Mouse (Mus musculus) adrenal gland (tissue): ENCODE measurements around the gene Il1rap.

Experiments
- intact Hi-C: fragments of 180-260 bp; cut with DNase I; formaldehyde crosslinking; loops from one replicate; pipeline ENCODE4 v1.15.1; 2025
- long read RNA-seq, 2 experiments: library from polyadenylated mRNA; unstranded; transcript quantifications; one replicate each; pipeline ENCODE4 v2.0.0; 2020; ENCODE audit warnings: borderline replicate concordance in 1 of 2; ENCODE audit not compliant: insufficient replicate concordance in 1 of 2

Il1rap gene
- long read RNA-seq, experiment 1, full-length matches to known transcripts: 2 of 2 reads
- long read RNA-seq, experiment 1, partial matches to known transcripts: 0 of 2 reads
- long read RNA-seq, experiment 1, other reads (novel, unspliced or antisense): 0 of 2 reads
- long read RNA-seq, experiment 2, partial matches to known transcripts: 0 of 1 reads
- long read RNA-seq, experiment 2, other reads (novel, unspliced or antisense): 1 of 1 reads

DNA sequence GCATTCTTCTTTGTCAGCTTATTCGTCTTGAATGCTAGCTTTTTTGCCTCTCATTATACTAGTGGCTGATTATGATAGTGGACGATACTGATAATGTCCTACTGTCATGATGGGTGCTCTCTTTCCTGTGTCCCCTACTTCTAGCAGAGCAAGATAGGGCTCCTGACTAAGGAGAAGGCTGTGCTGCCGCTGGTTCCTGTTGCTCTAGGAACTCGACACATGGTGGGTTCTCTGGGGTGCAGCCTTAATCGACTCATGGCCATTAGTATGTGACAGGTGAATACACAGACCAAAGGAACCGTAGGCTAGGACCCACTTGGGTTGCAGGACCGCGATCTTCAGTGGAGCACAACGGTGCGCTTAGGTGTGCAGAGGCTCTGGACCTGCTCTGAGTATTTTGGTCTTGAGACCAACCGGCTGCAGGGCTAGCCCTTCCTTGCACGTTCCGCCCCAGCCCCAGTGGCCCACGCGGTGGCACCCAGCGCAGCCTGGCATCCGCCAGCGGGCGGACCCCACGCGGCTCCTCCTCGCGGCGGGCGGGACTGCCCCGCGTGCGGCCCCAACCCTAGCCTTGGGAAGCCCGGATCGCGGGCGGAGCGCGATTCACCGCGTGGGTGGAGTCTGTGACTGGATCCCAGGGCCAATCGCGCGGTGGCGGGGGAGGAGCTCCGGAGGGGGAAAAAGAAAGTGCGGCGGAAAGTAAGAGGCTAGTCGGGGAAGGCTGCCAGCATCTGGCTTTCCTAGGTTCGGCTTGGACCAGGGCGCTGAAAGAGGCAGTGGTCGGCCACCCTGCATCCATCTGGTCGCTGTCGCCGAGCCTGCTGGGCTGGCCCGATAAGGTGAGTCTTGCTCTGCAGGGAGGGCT, at the start of gene Il1rap:
Gene Il1rap, plus strand, starts transcription at position 657 of the 865 bp plus-strand sequence.
- intact Hi-C loops: no loop called here

DNA sequence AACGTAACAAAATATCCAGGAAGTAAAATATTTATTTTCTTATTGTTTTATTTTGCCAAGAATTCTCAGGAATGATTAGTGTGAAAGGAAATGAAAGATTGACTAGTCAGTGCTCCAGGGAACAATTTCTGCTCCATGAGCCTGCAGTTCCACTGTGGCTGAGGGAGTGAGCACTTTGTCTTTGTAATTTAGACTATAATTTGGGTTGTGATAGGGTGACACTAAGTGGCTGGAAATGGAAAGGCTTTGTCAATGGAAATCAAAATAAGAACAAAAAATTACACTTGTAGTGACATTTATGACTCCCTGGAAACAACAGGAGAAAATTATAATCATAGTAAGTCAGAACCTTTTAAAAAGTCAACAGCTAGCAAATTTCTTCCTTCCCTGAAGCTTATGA, 49.2 kb upstream of the Il1rap start:
- intact Hi-C loops: no loop called here

DNA sequence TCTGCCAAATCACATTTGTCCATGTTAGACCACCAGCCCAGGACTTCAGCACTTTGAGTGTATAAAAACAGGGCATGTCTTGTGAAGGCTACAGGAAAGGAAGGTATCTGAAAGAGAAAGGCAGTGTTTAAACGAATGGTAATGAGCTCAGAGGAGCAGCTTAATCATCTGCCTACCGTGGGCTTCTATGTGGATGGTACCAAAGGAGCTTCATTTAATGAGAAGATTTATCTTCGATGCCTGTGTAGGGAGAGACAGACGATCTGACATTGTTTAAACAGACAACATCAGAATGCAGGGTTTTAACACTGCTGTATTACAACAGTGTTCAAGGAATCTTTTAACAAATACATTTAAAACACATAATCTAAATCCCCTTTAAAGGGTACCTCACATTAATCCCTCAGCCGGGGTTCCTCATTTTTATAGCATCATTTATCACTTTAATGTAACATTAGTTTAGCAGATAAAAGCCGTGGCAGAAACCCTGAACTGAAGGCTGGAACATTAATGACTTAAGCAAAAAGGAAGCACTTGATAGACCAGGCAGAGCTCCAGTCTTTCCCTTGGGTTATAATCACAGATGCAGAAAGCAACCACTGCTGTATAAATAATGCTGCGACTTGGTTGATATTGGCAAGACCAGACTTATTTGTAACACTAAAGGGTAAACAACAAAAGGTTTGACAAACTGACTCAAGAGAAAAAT, 35.2 kb upstream of the Il1rap start:
- intact Hi-C loops: no loop called here

DNA sequence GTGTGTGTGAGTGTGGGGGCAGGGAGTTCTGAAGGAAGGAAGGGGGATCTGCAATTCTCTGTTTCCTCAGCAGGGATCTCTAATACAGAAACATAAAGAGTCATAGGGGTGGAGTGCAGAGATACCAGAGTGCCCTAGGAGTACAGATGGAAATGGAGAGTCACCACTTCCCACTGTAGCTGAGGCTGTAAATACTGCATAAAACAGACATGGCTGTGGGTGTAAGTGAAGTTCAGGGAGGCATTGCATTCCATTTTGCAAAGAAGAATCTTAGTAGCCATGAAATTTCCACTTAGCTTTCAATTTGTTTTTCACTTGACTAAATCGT, 34.7 kb upstream of the Il1rap start:
- intact Hi-C loops: no loop called here

DNA sequence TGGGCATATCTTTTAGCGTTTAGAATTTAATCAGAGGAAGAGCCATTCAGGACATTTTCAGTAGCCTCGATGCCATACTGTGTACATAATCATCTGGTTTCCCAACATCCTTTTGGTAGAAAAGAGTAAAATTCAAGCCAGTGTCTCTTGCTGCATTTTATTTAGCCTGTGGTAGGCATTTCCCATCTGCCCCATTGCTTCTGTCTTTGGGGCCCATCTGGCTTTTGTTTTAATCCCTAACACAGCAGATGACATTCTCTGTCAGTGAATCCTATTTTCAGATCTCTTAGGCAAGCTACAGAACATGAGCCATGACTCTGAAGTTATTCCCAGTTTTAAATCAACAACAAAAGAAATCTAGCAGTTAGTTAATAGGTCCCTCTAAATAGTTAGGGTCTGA, 32.3 kb upstream of the Il1rap start:
- intact Hi-C loops: no loop called here

DNA sequence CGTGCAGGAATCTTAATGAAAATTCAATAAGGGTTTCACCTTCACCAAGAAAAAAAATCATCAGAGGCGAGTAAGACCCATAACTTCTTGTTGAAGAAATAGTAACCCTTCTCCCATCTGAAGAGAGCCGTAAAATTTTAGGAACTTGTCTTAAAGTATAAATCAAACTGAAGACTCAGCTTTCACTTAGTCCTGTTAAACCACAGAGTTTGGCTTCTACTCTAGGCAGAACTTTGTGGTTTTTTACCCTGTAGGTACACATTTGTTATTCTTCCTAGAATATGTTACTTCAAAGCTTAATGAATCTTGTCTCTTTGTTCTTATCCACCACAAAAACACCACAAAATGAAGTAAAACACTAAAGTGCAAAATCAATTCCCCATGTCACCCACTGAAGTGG, 29.3 kb upstream of the Il1rap start:
- intact Hi-C loops: loop anchor here (10.0 kb wide), 1 partner anchor 223 kb away; no protein-coding TSS in a partner anchor

DNA sequence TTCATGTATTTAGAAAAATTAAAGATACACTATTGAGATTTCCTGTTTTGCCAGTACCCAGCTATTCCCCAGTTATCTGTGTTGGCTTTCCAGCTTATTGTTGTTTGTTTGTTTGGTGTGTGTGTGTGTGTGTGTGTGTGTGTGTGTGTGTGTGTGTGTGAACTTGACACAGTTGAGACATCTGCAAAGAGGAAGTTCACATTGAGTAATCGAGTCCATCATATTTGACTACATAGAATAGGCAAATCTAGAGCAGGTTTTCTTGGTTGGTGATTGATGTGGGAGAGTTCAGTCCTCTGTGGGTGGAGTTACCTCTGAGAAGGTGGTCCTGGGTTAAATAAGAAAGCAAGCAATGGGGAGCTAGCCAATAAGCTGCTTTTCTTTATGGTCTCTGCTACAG, 22.7 kb upstream of the Il1rap start:
- intact Hi-C loops: loop anchor here (10.0 kb wide), 1 partner anchor 216 kb away; no protein-coding TSS in a partner anchor

DNA sequence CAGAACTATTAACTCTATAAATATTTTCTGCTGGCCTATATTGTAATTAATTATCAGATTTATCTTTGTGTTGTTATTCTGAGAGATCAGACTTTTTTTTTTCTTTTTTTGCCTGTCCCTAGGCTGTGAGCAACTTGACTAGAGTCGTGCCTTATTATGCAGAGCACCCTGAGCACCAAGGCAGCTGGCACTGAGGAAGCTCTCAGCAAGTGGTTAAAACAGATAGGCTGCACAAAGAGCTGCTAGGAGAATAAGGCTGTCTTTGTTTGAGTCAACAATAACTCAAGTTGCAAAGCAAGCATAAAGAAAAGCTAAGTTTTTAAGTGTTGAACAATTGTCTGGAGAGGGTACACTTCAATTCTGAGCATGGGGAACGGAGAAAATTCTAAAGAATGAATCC, 19.8 kb upstream of the Il1rap start:
- intact Hi-C loops: no loop called here

DNA sequence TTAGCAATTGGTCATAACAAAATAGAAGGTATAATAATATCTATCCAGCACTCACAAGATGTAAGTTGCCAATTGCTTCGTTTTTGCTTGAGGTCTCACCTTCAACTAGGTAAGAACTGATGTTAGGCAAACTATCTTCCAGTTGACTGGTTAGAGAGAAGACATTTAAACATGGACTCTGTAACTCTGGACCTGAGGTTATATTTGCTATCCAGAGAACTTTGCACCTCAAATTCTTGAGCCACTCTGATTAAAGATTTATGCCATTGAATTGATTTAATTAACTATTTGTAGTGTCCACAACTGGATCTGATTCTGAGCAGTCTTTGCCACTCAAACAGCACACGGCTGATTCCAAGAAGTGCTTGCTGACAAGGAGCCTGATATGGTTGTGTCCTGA, 18.7 kb upstream of the Il1rap start:
- intact Hi-C loops: no loop called here

DNA sequence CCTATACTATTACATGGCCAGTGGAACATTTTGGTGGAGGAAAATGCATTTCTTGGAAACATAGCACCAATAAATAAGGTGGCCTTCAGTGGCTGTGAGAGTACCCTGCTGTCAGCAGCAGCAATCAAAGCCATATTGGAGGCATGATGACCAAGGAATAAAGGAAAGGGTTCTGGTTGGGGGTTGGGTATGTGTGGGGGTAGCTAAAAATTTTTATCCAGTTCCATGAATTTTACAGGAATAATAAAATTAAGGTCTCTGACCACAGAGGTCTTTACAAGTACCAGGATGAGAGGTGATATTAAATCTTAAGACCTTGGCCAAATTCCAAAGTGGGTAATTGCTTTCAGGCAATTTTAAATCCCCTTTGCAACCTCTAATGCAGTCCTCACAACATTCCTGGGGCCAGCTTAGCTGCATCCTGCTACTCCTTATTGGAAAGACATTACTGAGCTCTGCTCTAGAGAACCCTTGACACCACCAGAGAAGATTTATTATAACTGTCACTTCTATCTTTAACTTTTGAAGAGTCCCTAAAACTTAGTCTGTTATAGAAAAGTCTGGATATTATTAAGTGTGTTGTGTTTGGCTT, 12.0 kb upstream of the Il1rap start:
- intact Hi-C loops: no loop called here

DNA sequence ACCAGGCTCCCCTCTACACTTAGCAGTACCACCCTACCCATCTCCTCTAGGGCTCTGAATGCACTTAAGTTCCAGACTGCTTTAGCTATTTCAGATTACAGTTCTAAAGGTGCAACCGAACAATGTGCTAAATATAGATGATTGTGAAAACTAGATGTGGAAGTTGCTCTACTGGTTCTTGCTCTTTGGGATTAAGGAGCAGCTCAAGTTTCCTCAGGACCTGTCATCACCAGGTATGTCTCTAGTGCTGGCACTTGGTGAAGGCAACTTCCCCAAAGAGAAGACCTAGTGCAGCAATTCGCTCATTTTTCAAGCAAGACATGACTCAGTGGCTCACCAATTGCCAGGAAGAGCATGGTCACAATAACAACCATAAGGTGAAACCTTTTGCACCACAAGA, 9.7 kb upstream of the Il1rap start:
- intact Hi-C loops: no loop called here

DNA sequence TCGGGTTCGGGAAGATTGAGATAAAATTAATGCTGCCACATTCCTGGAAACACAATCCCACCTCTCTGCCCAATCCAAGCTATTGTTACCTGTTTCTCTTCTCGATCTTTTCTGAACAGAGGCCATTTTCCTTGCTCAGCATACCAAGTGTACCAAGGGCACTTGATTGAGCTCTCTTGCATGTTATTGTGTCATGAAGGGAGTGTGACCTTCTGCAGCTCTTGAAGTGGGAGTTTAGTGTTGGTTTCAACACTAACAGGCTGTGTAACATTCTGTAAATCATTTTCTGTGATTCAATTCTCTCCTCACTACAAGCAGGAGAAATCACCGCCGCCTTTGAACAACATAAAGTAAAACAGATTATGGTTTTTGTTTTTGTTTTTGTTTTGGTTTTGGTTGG, 7.3 kb upstream of the Il1rap start:
- intact Hi-C loops: no loop called here

DNA sequence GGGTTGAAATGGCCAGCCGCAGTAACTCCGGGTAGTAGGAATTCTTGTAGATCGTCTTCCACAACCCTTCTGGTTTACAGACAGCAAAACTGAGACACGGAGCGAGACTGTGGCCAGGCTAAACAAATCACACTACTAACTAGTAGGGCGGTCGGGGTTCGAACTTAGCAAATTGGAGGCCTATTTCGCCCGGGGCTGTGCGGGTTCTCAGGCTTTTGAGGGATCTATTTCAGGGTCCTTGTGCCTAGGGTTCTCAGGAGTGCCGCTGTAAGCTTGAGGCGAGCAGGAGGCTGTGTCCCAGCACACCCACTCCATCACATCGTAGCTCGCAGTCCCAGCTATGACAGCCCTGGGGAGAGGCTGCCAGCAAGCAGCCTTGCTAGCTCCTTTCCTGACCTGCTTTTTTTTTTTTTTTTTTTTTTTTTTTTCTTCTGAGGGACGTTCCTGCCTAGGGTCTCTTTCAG, 441 bp downstream of the Il1rap start:
- intact Hi-C loops: no loop called here

DNA sequence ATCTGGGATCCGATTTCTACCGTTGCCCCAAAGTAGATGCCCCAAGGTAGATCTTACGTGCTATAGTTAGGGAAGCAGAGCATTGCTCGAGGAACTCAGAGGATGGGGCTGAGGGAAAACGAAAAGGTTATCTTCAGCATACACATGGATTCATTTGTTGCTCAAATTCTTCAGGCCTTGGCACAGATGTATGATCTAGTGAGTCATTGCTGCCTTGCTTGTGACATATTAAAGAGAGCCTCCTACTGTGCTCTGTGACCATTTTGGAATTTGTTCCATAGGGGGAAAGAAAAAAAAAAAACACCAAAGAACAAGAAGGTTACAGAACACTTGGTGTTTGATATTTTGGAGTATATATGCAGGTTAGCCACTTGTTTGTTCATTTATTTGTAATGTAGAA, 4.3 kb downstream of the Il1rap start:
- intact Hi-C loops: no loop called here

DNA sequence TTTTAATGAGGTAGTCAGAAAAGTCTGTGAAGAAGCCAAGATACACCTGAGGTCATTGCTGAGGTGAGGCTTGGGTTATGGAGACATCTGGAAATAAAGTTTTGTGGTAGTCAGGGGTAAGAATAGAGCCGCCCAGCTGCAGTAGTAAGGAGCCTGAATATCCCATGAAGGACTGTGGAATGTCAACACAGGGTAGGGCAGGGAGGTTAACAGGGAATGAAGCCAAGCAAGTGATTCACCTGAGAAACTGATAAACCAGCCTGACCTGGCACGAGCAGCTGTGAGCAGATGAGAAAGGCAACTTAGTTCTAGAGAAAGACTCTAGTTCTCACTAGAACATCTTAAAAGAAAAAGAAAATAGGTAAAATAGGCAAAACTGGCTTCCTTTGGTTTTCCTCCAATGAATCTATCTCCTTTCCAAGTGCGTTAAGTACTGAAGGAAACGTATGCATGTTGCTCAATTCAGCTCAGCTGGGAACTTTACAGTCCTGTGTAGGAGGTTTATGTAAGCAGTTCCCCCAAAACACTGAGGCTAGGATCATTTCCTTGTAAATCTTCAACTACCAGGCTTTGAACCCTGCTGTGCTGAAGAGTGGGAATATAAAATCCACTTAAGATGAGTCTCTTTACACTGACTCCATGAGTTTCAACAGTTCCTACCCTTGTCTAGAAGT, 9.5 kb downstream of the Il1rap start:
- intact Hi-C loops: no loop called here

DNA sequence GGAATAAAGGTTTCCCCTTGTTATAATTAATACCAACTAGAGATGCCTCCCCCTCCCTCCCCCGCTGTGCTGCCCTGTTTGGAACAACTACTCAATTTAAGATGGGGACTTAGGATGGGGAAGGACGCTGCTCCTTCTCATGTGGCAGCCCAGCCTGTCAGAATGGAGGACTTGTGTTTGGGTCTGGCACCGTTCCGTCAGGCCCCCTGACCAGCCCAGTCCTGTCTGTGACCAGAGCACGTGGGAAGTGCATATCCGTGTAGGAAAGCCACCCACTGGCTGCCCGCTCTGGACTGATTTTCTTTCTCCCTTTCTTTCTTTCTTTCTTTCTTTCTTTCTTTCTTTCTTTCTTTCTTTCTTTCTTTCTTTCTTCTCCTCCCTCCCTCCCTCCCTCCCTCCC, 14.9 kb downstream of the Il1rap start:
- intact Hi-C loops: no loop called here

DNA sequence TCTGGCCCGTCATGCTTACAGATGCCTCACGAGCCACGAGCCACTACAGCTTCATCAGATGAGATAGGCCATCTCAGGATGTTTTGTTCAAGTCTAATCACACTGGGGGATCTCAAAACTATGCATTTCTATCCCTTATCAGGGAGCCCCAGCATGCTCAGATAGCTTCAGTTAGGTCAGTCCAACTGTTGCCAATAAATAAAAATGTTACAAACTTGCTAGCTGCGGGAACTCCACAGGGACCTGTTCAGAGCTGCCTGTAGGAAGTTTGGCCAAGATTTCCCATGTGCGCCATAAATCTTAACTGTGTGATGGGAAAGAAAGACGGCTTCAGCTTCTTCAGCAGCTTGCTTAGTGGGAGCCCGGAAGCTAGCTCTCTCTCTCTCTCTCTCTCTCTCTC, 15.8 kb downstream of the Il1rap start:
- intact Hi-C loops: no loop called here

DNA sequence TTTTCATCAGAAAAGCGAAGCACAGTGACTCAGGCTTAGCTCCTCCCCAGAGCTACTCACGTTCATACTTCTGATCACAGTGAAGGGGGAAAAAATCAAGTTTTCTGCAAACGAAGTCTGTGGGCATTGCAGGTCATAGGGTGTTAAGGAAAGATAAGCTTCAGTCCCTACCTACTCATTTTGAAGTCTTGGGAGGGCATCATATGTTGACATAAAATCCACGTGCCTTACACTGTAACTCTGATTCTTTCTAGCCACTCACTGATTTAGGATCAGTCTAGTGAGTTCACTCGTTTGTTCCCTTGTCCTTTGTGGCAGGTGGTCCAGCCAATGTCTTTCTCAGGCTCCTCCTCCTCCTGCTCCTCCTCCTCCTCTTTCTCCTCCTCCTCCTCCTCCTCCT, 17.1 kb downstream of the Il1rap start:
- intact Hi-C loops: no loop called here

DNA sequence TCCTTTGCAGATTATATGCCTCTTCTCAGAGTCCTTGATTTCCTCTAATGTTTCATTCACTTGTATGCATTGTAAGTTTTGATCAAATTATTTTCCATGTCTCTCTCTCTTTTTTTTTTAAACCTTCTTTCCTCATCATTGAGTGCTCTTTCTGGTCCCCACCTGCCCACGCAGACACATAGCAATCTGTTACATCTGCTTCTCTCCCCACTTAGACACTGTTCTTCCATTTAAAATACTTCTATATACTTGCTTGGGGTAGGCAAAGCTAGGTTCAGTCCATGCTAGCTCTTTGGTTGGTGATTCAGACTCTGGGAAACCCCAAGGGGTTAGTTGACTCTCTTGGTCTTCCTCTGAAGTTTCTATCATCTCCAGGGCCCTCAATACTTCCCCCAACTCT, 20.0 kb downstream of the Il1rap start:
- intact Hi-C loops: no loop called here

DNA sequence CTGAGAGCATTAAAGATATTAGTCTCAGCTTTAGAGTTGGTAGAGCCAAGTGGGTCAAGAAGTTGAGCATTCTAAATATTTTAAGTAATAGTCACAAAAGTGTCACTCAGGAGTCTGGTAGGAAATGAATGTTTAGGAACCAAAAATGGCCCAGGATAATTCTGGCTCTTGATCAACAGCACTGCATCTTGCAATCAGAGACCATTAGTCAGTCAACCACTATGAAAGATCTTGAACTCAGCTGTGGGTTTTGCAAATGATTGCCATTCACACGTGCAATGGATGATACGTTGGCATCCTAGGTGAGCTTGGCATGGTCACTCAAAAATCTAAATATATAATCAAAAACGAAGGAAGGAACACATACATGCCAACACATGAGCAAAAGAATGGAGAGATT, 23.1 kb downstream of the Il1rap start:
- intact Hi-C loops: no loop called here

DNA sequence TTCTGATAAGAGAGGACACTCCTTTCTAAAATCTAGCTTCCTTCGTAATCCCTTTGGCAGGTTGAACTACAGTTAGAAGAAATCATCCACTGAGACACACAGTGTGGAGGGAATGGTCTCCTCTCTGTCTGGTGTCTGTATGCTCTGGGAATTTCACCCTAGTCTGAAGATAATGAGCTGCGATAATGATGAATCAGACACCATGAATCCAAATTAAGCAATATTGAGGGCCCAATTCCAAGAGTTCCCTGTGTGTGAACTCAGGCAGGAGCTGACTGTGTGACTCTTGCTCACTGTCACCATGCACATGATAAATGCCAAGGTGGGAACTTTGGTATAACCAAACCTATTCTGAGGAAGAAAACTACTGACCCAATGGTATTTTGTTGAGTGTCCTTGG, 26.5 kb downstream of the Il1rap start:
- intact Hi-C loops: no loop called here
